Mouse (Mus musculus): ENCODE measurements around the gene Fam241b.

Fam241b gene

GRCm38 (mm10) chr10:62069946-62070345 lies 73.8 kb downstream of the Fam241b start:
- 91% methylated on average over 3 of the region's 3 CpGs for WGBS

GRCm38 (mm10) chr10:62069398-62069797 lies 74.3 kb downstream of the Fam241b start:
- 85% methylated on average over 7 of the region's 7 CpGs for WGBS

GRCm38 (mm10) chr10:62068532-62068931 lies 75.2 kb downstream of the Fam241b start:
- 53% methylated on average over 9 of the region's 9 CpGs for WGBS

- WGBS: 66% methylated on average over 7 of the region's 7 CpGs
Observed at GRCm38 (mm10) chr10:62066213-62066612, 77.5 kb downstream of the Fam241b start.

- 71% methylated on average over 5 of the region's 5 CpGs for WGBS
Observed at GRCm38 (mm10) chr10:62062786-62063185, 80.9 kb downstream of the Fam241b start.

GRCm38 (mm10) chr10:62060969-62061678 lies 82.6 kb downstream of the Fam241b start:
- 67% methylated on average over 14 of the region's 14 CpGs for WGBS

- 72% methylated on average over 16 of the region's 16 CpGs for WGBS
Observed at GRCm38 (mm10) chr10:62060224-62060913, 83.4 kb downstream of the Fam241b start.

GRCm38 (mm10) chr10:62058508-62059375 lies 85.0 kb downstream of the Fam241b start:
- 84% methylated on average over 13 of the region's 13 CpGs for WGBS

Measured in cerebral cortex, adult 2 months (tissue).